Mouse (Mus musculus) CD4-positive, CD25-positive, alpha-beta regulatory T cell, adult 2 months (primary cell): ENCODE data around the gene Mei1.

ENCODE experiments used
- DNase-seq: peaks from one replicate; pipeline ENCODE4 v3.0.0-alpha.2; 2012; ENCODE audit warnings: low read depth, low spot score

The Mei1 gene

DNA sequence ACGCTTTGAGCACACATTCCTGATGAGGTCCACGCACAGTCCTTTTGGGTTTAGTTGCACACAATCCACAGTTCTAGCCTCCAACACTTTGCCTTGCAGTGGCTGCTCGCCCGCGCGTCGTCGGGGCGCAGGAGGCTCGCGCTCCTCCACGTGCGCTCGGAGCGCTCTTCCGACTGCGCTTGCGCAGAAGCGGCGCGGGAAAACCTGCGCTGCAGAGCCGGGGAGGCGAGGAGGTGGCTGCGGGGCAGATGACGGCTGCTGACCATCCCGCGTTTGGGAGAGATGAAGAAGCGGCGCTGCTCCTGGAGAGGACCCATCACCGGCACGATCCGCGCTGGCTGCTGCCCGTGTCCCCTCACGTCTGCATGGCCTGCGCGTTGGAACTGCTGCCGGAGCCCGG, at the start of gene Mei1:
Gene Mei1 (plus strand): TSS at position 99 of the 400 bp plus-strand sequence.
- no peak for DNase-seq

DNA sequence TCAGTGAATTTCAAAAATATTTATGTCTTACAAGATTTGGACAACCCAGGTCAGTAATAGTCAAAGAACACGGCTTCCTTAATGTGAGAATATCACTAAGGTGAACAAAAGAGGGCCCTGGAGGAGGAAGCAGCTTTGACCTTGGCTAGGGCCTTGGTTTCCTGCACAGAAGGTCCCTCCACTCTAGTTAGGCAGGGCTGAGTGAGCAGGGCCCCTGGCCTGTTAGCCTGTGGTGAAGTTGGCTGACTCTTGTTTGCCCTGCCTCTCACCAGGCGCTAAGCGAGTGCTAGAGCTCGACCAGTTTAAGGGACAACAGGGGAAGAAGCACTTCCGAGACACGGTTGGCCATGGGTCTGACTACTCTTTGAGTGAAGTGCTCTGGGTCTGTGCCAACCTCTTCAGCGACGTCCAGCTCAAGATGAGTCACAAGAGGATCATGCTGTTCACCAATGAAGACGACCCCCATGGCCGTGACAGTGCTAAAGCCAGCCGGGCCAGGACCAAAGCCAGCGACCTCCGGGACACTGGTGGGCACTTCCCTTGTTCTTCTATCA, 47.2 kb upstream of the Mei1 start:
- no peak for DNase-seq

DNA sequence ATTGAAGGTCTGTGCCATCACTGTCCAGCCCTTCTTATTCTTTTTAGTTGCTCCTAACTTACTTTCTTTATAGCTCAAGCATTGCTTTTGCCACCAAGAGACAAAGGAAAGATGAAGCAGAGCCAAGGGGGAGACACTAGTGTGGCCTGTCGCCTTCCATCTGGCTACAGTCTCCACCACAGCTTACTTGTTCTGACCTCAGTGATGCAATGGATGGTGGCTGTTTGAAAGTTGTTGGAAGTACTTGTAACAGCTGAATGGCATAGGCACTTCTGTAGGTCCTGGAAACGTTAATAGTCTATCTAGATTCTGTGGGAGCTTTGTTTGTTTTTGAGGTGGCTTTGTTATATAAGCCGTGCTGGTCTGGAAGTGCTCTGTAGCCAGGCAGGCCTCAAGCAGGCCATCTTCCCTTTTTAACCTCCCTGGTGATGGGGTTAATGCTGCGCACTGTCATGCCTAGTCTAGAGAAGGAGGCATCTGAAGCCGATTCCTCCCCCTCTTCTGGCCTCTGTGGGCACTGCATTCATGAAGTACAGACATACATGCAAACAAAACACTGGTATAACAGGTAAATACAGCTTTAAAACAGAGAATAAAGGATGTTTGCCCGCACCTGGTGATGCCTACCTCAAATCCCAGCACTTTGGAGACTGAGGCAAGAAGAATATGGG, 45.7 kb upstream of the Mei1 start:
- DNase-seq, result no peak

DNA sequence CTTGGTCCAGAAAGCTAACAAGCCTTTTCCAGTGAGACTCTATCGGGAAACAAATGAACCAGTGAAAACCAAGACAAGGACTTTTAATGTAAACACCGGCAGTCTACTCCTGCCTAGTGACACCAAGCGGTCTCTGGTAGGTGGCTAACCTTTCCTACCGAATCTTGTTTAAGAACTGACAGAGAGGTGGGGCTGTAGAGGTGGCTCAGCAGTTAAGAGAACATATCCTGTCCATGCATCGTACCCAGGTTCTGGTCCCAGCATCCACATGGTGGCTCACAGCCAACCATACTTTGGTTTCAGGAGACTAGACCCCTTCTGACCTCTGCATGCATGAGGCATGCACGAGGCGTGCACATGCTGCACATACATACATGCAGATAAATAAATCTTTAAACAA, 42.5 kb upstream of the Mei1 start:
- DNase-seq, result no peak

DNA sequence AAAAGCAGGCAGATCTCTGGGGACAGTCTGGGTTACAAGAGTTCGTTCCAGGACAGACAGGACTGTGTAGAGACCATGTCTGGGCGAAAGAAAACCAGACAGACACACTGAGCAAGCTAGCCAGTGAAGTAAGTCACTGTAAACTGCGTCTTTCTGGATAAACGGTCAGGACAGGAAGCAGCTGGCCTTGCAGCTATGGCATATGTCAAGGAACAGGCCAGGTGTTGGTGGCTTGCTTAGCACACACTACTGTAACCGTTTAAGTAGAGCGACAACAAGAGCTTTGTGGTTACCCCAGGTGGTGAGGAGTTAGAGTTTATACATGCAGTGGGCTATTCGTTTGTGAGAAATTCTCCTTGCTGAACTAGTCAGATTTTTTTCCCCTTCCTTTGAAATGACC, 42.1 kb upstream of the Mei1 start:
- no peak for DNase-seq

DNA sequence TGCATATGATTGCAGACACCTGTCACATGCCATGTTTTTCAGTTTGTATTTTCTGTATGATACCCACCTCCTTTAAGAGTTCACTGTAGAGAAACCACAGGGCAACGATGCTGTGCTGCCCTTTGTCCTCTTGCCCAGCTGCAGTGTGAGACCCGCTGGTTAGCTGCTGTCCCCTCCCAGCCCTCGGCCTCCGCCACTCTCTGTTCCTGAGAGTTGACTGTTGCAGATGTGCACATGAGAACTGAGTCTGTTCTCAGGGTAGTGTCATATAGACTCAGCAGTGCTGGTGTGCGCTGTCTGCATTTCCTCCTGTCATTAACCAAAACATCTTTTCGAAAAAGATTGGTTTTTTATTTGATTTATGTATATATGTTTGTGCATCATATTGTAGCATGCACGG, 37.4 kb upstream of the Mei1 start:
- no peak for DNase-seq

DNA sequence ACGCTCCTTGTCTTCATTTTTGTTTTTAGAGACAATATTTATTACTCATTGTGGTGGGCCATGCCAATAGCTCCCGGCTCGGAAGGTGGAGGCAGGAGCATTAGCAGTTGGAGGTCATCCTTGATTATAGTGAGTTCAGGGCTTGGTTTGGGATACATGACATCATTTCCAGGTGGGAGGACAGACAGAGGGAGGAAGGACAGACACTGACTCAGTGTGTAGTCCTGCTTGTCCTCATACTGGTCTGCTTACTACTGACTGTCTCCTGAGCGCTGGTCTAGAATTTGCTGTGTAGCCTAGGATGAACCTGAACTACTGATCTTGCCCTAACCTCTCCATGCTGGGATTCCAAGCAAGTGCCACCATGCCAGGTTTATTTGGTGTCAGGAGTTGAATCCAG, 36.0 kb upstream of the Mei1 start, which contains the start of gene Desi1:
Gene Desi1 (minus strand): TSS at position 101 of the 400 bp plus-strand sequence.
- DNase-seq, result no peak

DNA sequence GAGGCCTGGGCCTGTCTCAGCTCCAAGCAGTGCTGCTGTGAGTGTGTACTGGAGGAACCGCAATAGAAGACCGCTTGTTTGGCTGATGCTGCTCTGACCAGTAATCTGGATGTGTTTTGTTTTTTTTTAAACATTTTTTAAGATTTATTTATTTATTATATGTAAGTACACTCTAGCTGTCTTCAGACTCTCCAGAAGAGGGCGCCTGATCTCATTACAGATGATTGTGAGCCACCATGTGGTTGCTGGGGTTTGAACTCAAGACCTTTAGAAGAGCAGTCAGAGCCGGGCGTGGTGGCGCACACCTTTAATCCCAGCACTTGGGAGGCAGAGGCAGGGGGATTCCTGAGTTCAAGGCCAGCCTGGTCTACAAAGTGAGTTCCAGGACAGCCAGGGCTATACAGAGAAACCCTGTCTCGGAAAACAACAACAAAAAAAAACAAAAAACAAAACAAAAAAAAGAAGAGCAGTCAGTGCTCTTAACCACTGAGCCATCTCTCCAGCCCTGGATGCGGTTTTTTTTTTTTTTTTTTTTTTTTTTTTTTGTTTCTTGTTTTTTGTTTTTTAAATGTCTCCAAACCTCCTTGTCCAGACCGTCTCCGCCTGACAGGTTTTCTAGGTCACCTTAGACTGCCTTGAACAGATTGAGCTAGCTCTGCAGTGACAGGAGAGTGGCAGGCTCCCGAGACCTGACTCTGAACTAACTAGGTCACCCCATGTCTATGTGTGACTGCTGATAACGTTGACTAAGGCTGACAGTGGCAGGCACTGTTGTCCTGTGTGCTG, 33.7 kb upstream of the Mei1 start:
- DNase-seq, result peak; percentile 73

DNA sequence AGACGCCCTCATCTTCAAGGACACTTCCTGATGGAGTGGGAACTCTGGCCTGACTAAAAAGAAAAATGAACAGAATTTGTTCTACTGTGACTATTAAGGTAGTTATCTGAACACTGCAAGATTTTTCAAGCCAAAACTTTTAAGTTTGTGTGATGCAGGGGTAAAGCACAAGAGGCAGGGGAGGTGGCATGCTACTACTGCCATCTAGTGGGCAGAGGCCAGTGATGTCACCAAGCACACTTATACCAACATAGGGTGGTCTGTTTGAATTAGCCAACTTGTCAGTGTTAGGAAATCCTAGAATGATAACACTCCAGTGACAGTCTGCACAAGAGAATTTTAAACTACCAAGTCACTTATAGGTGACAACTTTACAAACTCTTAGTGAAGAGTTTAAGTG, 29.1 kb upstream of the Mei1 start:
- DNase-seq, result peak; percentile 81

DNA sequence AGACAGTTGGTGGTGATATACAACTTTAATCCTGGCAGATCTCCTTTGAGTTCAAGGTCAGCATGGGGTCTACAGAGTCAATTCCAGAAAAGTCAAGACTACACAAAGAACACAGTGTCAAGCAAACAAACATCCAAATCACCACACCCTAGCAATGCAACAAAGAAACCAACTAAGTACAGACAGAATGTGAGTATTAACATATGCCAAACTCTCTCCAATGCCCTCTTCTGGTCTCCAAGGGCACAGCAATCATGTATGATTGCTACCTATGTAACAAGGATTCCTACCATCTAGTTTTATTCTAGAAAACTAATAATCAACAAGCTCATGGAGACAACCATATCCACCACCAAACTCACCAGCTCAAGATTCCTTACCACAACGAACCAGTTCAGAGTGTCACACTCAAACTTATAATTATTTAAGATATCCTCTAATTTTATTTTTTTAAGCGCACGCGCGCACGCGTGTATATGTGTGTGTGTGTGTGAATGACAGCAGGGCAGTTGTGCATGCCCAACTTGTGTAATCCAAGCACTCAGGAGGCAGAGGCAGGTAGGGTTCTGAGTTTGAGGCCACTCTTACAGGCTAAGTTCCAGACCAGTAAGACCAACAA, 25.5 kb upstream of the Mei1 start:
- DNase-seq, result peak; percentile 64

DNA sequence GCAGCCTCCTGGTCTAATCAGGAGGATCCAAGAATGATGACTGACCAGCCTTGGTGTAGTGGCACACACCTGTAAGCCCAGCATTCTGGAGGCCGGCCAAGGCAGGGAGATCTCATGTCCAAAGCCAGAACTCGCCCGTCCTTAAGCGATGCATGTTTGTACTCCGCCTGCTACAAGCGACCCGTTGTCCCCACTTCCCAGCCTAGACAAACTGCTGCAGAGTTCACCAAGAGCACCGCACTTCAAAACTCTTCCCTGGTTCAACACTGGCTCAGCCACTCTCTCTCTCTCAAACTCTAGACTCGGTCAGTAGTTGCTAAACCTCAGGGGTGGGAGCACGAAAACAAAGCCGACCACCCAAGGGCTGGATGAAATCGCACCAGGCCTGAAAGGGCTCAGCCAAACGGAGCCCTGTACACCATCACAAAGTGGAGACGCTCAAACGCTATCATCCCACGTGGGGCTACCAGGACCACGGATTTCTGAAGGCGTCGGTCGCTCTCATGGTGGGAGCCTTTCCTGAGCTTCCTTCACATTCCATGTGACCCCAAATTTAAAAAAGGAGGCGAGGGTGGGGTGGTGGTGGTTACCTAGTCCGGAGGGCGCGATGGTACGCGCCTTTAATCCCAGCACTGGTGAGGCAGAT, 23.4 kb upstream of the Mei1 start:
- peak; percentile 30 for DNase-seq

DNA sequence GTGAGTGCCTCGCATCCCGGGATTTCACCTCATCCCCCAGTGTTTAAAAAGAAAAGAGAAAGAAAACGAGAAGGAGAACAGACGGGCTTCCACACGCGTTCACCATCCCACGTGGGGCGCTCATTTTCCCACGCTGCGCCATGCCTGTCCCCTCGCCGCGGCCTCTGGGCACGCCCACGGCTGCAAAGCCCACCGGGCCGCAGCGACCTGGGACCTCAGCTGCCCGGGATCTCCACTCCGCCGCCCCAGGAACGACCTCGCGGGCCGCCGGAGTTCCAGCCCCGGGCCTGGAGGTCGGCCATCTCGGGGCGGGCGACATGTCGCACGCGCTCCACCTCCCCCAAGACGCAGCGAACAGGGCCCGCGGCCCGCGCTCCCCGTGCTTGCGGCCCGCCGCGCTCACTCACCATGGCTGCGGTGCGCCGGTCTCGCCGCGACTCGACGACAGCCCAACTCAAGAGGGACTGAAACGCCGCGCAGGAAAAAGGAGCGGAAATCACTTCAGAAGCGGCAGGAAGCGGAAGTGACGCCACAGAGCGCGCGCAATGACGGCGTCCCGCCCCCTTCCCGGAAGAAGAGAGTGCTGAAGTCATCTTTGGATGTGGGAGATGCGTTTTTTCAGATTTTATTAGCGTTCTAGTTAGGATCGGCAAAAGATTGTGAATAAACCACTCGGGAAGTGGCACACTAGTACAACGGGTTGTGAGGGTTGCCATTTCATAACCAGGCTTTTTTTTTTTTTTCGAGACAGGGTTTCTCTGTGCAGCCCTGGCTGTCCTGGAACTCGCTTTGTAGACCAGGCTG, 22.5 kb upstream of the Mei1 start, which contains the start of gene Snu13:
Gene Snu13 (minus strand): TSS at position 519 of the 804 bp plus-strand sequence.
- DNase-seq, result peak; percentile 96

DNA sequence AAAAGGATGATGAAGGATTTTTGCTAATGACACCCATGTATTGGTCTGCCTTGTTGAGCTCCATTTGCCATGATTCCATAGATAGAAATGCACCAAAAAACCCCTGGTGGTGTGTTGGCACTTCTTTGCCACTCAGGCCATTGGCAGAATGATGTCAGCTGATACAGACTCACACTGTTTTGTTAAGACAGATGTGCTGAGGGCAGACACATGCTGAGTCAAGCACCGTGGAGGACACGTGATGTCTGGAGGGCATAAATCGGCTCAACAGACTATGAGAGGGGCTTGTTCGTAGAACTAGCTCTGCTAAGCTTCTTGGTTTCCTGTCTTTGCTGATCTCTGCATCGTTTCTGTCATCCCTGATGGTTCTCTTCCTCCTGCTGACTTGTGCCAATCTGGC, 17.3 kb upstream of the Mei1 start:
- no peak for DNase-seq

DNA sequence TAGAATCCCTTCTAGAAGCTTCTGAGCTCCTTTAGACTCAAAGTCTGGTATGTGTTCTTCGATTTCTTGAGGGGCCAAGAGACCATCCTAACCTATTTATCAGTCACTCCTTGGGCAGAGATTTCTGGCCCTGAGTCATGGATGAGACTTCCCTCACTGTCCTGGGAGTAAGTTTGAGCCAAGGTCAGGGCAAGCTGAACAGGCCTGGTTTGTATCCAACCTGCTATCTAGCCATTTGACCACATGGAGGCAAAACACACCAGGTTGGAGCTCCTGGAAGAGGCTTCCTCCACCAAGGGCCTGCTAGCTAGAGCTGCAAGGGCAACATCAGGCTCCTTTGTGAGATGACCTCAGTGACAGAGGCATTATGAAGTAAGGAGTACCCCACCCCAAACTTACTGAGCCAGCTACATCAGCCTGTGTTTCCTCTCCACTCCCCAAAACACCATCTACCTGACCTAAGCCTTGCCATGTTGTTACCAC, 11.0 kb upstream of the Mei1 start, which contains the start of gene 4930407I10Rik:
Gene 4930407I10Rik (plus strand): TSS at position 433 of the 483 bp plus-strand sequence.
- DNase-seq, result no peak

DNA sequence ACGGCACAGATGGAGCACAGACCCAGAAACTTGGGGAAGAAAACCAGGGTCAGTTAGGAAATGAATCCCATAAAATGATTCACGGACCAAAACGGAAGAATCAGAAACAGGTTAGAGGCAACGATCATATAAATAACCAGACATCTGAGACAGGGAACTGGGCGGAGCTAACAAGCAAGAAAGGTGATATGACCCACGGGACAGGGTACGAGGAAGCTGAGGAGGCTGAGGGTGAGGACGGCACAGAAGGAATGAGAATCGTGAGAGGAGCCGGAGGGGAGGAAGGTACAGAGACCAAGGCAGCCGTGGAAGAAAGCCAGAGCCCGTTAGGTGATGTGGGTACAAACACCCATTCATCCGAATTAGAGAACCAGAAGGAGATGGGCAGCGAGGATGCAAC, 5.9 kb upstream of the Mei1 start:
- DNase-seq, result no peak

DNA sequence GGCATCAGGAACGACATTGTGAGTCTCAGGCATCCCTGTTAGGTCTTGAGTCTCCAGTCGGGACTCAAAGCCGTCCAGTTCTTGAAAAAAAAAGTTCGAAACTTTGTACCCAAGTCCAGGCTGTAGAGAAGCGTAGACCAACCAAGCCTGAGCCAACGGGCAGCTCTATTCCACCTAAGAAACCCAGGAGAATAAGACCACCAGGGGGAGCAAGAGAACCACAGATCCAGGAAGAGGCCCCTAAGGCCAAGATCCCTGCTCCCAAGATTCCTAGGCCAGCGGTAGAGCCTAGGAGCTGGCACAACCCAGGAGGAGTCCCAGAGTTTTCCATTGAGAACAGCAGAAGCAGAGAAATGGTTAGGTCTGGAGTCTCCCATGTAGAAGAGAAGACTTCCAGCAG, 4.3 kb upstream of the Mei1 start:
- DNase-seq, result peak; percentile 80

DNA sequence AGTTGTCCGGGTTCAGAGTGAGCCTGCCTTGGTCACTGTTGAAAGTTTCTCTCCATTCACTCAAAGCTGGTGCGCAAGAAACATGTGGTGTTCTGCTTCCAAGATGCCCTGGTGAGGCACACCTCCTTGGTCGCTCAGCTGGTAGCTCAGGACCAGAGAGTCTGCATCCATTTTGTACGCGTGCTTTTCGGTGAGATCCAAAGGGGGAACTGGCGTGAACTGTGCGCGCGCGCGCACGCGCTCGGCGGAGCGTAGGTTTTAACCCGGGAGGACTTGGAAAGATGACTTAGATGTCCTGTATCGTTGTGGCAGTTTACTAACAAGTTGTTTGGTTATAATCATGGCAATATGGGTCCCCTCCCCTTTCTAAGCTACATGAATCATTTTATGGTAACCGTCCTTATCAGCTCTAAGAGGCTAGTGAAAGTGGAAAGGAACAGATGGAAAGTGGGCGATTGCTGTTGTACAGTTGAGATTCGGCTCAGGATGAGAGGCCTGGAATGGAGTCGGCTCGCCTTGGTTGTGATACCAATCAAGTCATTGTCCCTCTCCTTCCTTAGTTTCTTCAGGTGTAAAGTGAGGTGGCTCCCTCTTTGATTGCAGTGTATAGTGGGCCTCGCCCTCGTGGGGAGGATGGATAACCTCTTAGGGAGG, 2.1 kb downstream of the Mei1 start:
- DNase-seq, result no peak

DNA sequence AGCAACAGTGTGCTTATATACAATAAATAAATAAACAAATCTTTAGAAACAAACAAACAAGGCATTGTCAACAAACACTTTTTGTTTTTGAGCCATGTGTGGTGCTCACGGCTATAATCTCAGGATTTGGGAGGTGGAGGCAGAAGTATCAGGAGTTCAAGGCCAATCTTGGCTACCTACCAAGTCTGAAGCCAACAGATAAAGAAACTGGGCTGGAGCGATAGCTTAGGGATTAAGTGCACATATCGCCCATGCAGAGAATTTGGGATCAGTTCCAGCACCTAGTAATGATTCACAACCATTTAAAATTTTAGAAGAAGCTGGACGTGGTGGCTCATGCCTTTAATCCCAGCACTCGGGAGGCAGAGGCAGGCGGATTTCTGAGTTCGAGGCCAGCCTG, 3.7 kb downstream of the Mei1 start:
- no peak for DNase-seq

DNA sequence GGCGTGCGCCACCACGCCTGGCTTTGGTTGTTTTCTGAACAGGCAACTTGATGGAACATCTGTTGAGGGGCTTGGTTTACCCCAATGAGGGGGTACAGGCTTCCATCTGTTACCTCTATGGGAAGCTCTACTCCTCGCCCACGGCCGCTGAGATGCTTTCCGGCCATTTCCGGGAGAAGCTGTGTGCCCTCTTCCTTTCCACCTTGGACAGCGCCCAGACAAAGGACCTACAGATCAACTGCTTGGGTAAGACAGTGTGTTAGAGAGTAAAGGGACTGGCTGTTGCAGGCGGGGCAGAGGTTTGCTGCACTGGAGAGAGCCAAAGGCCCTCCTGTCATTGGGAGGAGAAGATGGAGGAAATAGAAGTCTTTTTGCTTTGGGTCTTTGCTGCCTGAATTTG, 10.1 kb downstream of the Mei1 start:
- no peak for DNase-seq

DNA sequence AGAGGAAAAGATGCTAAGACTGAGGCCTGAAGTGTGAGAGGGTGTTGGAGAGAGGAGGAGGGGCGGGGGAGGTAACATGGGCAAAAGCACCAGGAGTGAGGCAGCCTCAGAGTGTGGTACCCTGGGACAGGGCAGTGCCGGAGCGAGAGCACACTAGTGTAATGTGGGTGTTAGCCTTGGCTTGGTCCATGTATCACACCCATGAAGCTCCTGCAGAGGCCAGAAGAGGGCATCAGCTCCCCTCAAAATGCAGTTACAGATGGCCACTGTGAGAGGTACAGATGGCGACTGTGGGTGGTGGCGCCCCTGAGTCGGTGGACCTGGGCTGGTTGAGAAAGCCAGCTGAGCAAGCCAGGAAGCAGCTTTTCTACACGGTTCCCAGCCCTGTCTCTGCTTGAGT, 11.4 kb downstream of the Mei1 start:
- peak; percentile 61 for DNase-seq
